Mouse (Mus musculus): Measurements from ENCODE around the gene Prtg. TPM values are rescaled to one million over a fixed set of nuclear protein-coding genes. Genes with fewer than 3 reads are reported as not detected.

Gene Prtg
- total and polyA plus RNA-seq, 3 experiments, result not detected

- Histone ChIP-seq H3K27me3 (ENCODE audit: control insufficient read depth in 1 of 2, insufficient read depth in 2 of 2, low read length in 2 of 2) (no peaks in the 10 kb centered on the region; a peak in 2 of 4 replicates), H3K4me3 (ENCODE audit: control insufficient read depth in 1 of 2, insufficient read depth in 1 of 2, low read depth in 2 of 2, low read length in 2 of 2) (no peak overlapping the region), H3K79me2 (ENCODE audit: control insufficient read depth, insufficient read depth, low read length, poor library complexity) (no peaks in the 10 kb centered on the region), H3K9me3 (replicated peaks; ENCODE audit: insufficient read depth, low read length) (no peaks in the 10 kb centered on the region), H3K27ac (ENCODE audit: control insufficient read depth, low read depth, low read length) (no peak overlapping the region), H3K9ac (ENCODE audit: control insufficient read depth, low read depth, low read length, poor library complexity, severe bottlenecking) (no peak overlapping the region), H3K36me3 (ENCODE audit: control insufficient read depth in 1 of 2, insufficient read depth in 2 of 2, low read length in 2 of 2) (peaks cover 0 to 3% of the 10 kb centered on the region in 2 experiments; a peak in 2 of 4 replicates), H3K4me1 (ENCODE audit: control insufficient read depth in 1 of 2, insufficient read depth in 2 of 2, low read length in 2 of 2) (peaks cover 3 to 10% of the 10 kb centered on the region in 2 experiments; a peak in 3 of 4 replicates)
- no peak for TF ChIP-seq POLR2AphosphoS2 (IDR thresholded peaks at IDR 0.05; ENCODE audit: low read length)
- no peak for DNase-seq (ENCODE audit: low read depth, low spot score)
Measured at GRCm38 (mm10) chr9:72779733-72780132, 26.9 kb upstream of the Prtg start.

- Histone ChIP-seq H3K27me3 (ENCODE audit: control insufficient read depth in 1 of 2, insufficient read depth in 2 of 2, low read length in 2 of 2) (no peaks in the 10 kb centered on the region; a peak in 2 of 4 replicates), H3K79me2 (ENCODE audit: control insufficient read depth, insufficient read depth, low read length, poor library complexity) (no peaks in the 10 kb centered on the region), H3K4me3 (ENCODE audit: control insufficient read depth in 1 of 2, insufficient read depth in 1 of 2, low read depth in 2 of 2, low read length in 2 of 2) (no peak overlapping the region), H3K9me3 (replicated peaks; ENCODE audit: insufficient read depth, low read length) (no peaks in the 10 kb centered on the region), H3K36me3 (ENCODE audit: control insufficient read depth in 1 of 2, insufficient read depth in 2 of 2, low read length in 2 of 2) (peaks cover 0 to 3% of the 10 kb centered on the region in 2 experiments; a peak in 2 of 4 replicates), H3K9ac (ENCODE audit: control insufficient read depth, low read depth, low read length, poor library complexity, severe bottlenecking) (no peak overlapping the region), H3K27ac (ENCODE audit: control insufficient read depth, low read depth, low read length) (no peak overlapping the region), H3K4me1 (ENCODE audit: control insufficient read depth in 1 of 2, insufficient read depth in 2 of 2, low read length in 2 of 2) (peaks cover 3 to 10% of the 10 kb centered on the region in 2 experiments; a peak in 3 of 4 replicates)
- TF ChIP-seq MYB (IDR thresholded peaks at IDR 0.05; ENCODE audit: low read depth, low read length) (no peak), POLR2A (IDR thresholded peaks at IDR 0.05; ENCODE audit: control insufficient read depth in 1 of 2, insufficient read depth in 1 of 2, low read depth in 1 of 2, low read length in 2 of 2, poor library complexity in 1 of 2) (no peak), TBP (IDR thresholded peaks at IDR 0.05; ENCODE audit: low read depth, low read length) (no peak), BHLHE40 (IDR thresholded peaks at IDR 0.05; ENCODE audit: borderline replicate concordance, low read depth, low read length) (no peak), MAZ (IDR thresholded peaks at IDR 0.05; ENCODE audit: low read depth, low read length) (no peak), KAT2A (conservative IDR thresholded peaks at IDR 0.05; ENCODE audit: low read depth, low read length) (no peak), MEF2A (IDR thresholded peaks at IDR 0.05; ENCODE audit: extremely low read depth, insufficient replicate concordance, low read depth, low read length, poor library complexity, severe bottlenecking) (no peak), ZMIZ1 (IDR thresholded peaks at IDR 0.05; ENCODE audit: low read depth, low read length) (no peak), NRF1 (IDR thresholded peaks at IDR 0.05; ENCODE audit: insufficient read depth, low read depth, low read length, poor library complexity, severe bottlenecking) (no peak), HCFC1 (IDR thresholded peaks at IDR 0.05; ENCODE audit: low read depth, low read length) (no peak), UBTF (IDR thresholded peaks at IDR 0.05; ENCODE audit: borderline replicate concordance, insufficient read depth, low read depth, low read length) (no peak), MYC (IDR thresholded peaks at IDR 0.05; ENCODE audit: low read depth, low read length) (no peak), JUND (IDR thresholded peaks at IDR 0.05; ENCODE audit: low read depth, low read length) (no peak), EP300 (IDR thresholded peaks at IDR 0.05; ENCODE audit: low read depth in 1 of 2, low read length in 2 of 2) (no peak), NELFE (IDR thresholded peaks at IDR 0.05; ENCODE audit: low read depth, low read length) (no peak), POLR2AphosphoS5 (IDR thresholded peaks at IDR 0.05; ENCODE audit: borderline replicate concordance, low read depth, low read length) (no peak)
- no peak for DNase-seq (ENCODE audit: low read depth, low spot score)
Measured at GRCm38 (mm10) chr9:72780694-72781093, 26.0 kb upstream of the Prtg start.

Data from MEL (cell line).